Mouse (Mus musculus): ENCODE data around the gene F2.

F2 gene

DNA sequence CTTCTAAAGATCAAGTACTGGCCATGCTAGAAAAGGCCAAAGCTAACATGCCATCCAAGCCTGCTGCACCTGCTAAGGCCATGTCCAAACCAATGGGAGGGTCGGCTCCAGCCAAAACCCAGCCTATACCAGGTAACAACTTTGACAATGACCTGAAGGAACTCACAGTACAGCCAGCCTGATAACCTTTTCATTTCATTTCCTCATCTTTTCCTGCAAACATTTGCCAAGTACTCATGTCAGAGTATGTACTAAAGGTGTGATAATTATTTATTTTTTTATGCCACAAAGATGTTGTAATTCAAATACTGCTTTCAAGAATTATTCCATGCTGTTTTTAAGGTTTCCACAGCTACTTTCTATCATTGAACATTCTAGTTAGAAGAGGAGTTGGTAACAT lies 50.0 kb downstream of the F2 start:
- H3K36me3 ChIP-seq (ENCODE audit: insufficient read depth, low read length): peaks cover 85% of the 10 kb centered on the region
- no peaks in the 10 kb centered on the region for H3K9me3 ChIP-seq (ENCODE audit: low read length)
- no peaks in the 10 kb centered on the region for H3K27me3 ChIP-seq (ENCODE audit: insufficient read depth, low read length)
- no peak overlapping the region for H3K4me3 ChIP-seq (replicated peaks; ENCODE audit: low read length)
- TF ChIP-seq POU5F1 (IDR thresholded peaks at IDR 0.05; ENCODE audit: borderline replicate concordance, low read length) (no peak), NANOG (IDR thresholded peaks at IDR 0.05; ENCODE audit: borderline replicate concordance, low read length) (no peak), CTCF (conservative IDR thresholded peaks at IDR 0.05; ENCODE audit: low read length) (no peak)
- H3K4me1 ChIP-seq (replicated peaks; ENCODE audit: low read depth, low read length): no peaks in the 10 kb centered on the region

DNA sequence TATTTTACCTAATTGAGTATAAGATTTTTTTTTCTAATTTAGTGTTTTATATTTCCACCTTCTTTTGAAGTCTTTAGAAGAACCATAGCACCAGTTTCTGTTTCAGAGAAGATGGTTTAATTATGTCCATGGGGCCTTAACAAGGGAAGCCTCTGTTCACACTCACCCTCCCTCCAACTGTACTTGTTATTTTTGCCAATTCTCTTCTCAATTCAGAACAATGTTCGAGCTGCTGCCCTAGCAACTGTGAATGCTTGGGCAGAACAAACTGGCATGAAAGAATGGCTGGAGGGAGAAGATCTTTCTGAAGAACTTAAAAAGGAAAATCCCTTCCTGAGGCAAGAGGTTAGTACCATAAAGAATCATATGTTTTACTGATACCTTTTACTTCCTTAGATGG lies 55.3 kb downstream of the F2 start:
- H3K27me3 ChIP-seq (ENCODE audit: insufficient read depth, low read length): no peaks in the 10 kb centered on the region
- peaks cover 85% of the 10 kb centered on the region for H3K36me3 ChIP-seq (ENCODE audit: insufficient read depth, low read length)
- no peaks in the 10 kb centered on the region for H3K4me1 ChIP-seq (replicated peaks; ENCODE audit: low read depth, low read length)
- H3K4me3 ChIP-seq (replicated peaks; ENCODE audit: low read length): no peak overlapping the region
- H3K9me3 ChIP-seq (ENCODE audit: low read length): no peaks in the 10 kb centered on the region
- TF ChIP-seq CTCF (conservative IDR thresholded peaks at IDR 0.05; ENCODE audit: low read length): no peak
- TF ChIP-seq POU5F1 (IDR thresholded peaks at IDR 0.05; ENCODE audit: borderline replicate concordance, low read length): no peak
- TF ChIP-seq NANOG (IDR thresholded peaks at IDR 0.05; ENCODE audit: borderline replicate concordance, low read length): no peak

All from E14TG2a.4 (cell line).